In genomic region chr6:119329215-119329714, GRCm38 (mm10) we compare ENCODE assay signal across 8 mouse cellular contexts. TPM values are rescaled to one million over a fixed set of nuclear protein-coding genes. Genes with fewer than 3 reads are reported as not detected.
DNase-seq lines count a peak whose midpoint lies in the region; ATAC-seq and TF ChIP-seq lines count a peak whose summit lies in the region.

No protein-coding gene starts in this region.

- no peak for ATAC-seq in kidney, embryonic 14.5 days (ENCODE audit: low FRiP score, low TSS enrichment)
- ATAC-seq in forebrain, embryonic 16.5 days: peak; percentile 89
- 0 out of 2 replicates have a peak, but pooled peaks have one; percentile 33 for ATAC-seq in neural tube, embryonic 11.5 days (ENCODE audit: insufficient read depth, low FRiP score, low TSS enrichment)
- no peak for ATAC-seq in liver, postnatal 0 days

- H3K27me3 ChIP-seq in kidney, embryonic 14.5 days (ENCODE audit: control insufficient read depth, insufficient read depth, low read length): peaks cover 32% of the 10 kb centered on the region
- H3K27me3 ChIP-seq in forebrain, embryonic 16.5 days (replicated peaks; ENCODE audit: control insufficient read depth, insufficient read depth, low read length): peaks cover 5% of the 10 kb centered on the region; the same call in 1 of the 2 replicates
- H3K27me3 ChIP-seq in neural tube, embryonic 11.5 days (ENCODE audit: control insufficient read depth, insufficient read depth, low read length): peaks cover 37% of the 10 kb centered on the region
- peaks cover 33% of the 10 kb centered on the region for H3K27me3 ChIP-seq in liver, postnatal 0 days (ENCODE audit: insufficient read depth, low read length)

- intact Hi-C loops in left cerebral cortex, postnatal 25 days (cut with DNase I): loop anchor here (1.0 to 5.0 kb wide), 2 partner anchors 19 to 82 kb away; no protein-coding TSS in a partner anchor

- peaks cover 14% of the 10 kb centered on the region; the same call in 1 of the 2 replicates for H3K4me1 ChIP-seq in kidney, embryonic 14.5 days (ENCODE audit: control insufficient read depth, insufficient read depth, low read length)
- peaks cover 34% of the 10 kb centered on the region for H3K4me1 ChIP-seq in forebrain, embryonic 16.5 days (replicated peaks; ENCODE audit: control insufficient read depth, insufficient read depth, low read length)
- H3K4me1 ChIP-seq in neural tube, embryonic 11.5 days (ENCODE audit: control insufficient read depth, insufficient read depth, low read length): peaks cover 4% of the 10 kb centered on the region; the same call in 1 of the 2 replicates
- no peaks in the 10 kb centered on the region for H3K4me1 ChIP-seq in liver, postnatal 0 days (ENCODE audit: insufficient read depth)

- TF ChIP-seq CTCF in liver, postnatal 0 days (IDR thresholded peaks at IDR 0.05; ENCODE audit: low read depth): no peak

- 3% methylated on average over 8 of the region's 8 CpGs for WGBS in kidney, embryonic 14.5 days
- under 1% methylated on average over 8 of the region's 8 CpGs for WGBS in forebrain, embryonic 16.5 days
- 4% methylated on average over 8 of the region's 8 CpGs for WGBS in neural tube, embryonic 11.5 days
- 7% methylated on average over 8 of the region's 8 CpGs for WGBS in liver, postnatal 0 days (ENCODE audit: insufficient replicate concordance)

- no peak for TF ChIP-seq EP300 in liver, postnatal 0 days (IDR thresholded peaks at IDR 0.05; ENCODE audit: low read depth)

- H3K9me3 ChIP-seq in kidney, embryonic 14.5 days (ENCODE audit: control insufficient read depth, low read length): no peaks in the 10 kb centered on the region
- H3K9me3 ChIP-seq in forebrain, embryonic 16.5 days (ENCODE audit: control insufficient read depth, low read length): no peaks in the 10 kb centered on the region
- H3K9me3 ChIP-seq in neural tube, embryonic 11.5 days (ENCODE audit: control insufficient read depth, low read length): no peaks in the 10 kb centered on the region
- H3K9me3 ChIP-seq in liver, postnatal 0 days (ENCODE audit: low read length): no peaks in the 10 kb centered on the region

- H3K4me3 ChIP-seq in kidney, embryonic 14.5 days (ENCODE audit: low read length): no peak overlapping the region
- peak overlapping the region; percentile 54 for H3K4me3 ChIP-seq in forebrain, embryonic 16.5 days (replicated peaks; ENCODE audit: low read length)
- H3K4me3 ChIP-seq in neural tube, embryonic 11.5 days (ENCODE audit: low read depth, low read length): no peak overlapping the region
- no peak overlapping the region for H3K4me3 ChIP-seq in liver, postnatal 0 days (ENCODE audit: low read depth, low read length)

- H3K27ac ChIP-seq in kidney, embryonic 14.5 days (ENCODE audit: low read depth, low read length): no peak overlapping the region
- peak overlapping the region; percentile 14; the same call in 1 of the 2 replicates for H3K27ac ChIP-seq in forebrain, embryonic 16.5 days (ENCODE audit: low read length)
- no peak overlapping the region for H3K27ac ChIP-seq in neural tube, embryonic 11.5 days (ENCODE audit: low read depth, low read length)
- no peak overlapping the region for H3K27ac ChIP-seq in liver, postnatal 0 days (ENCODE audit: low read depth)

- H3K4me2 ChIP-seq in kidney, embryonic 14.5 days (replicated peaks; ENCODE audit: low read depth, low read length): no peak overlapping the region
- peak overlapping the region; percentile 76 for H3K4me2 ChIP-seq in forebrain, embryonic 16.5 days (ENCODE audit: low read length)
- H3K4me2 ChIP-seq in neural tube, embryonic 11.5 days (ENCODE audit: low read depth): no peak overlapping the region
- H3K4me2 ChIP-seq in liver, postnatal 0 days (ENCODE audit: low read depth, low read length): no peak overlapping the region

- no peak overlapping the region for H3K9ac ChIP-seq in kidney, embryonic 14.5 days (ENCODE audit: low read depth, low read length)
- peak overlapping the region; percentile 39 for H3K9ac ChIP-seq in forebrain, embryonic 16.5 days (replicated peaks; ENCODE audit: low read depth, low read length)
- no peak overlapping the region for H3K9ac ChIP-seq in neural tube, embryonic 11.5 days (ENCODE audit: low read length)
- no peak overlapping the region for H3K9ac ChIP-seq in liver, postnatal 0 days (replicated peaks)

- DNase-seq in kidney, adult 11 months: peak; percentile 92
- DNase-seq in kidney, adult 18-20 months: peak; percentile 63
- peak; percentile 88 to 98 for DNase-seq in left cerebral cortex, postnatal 25 days (ENCODE audit: low spot score in 2 of 2)
- peak; percentile 29 for DNase-seq in neural tube, embryonic 11.5 days (ENCODE audit: low spot score)
- no peak for DNase-seq in spleen, postnatal 14 days (ENCODE audit: low spot score in 2 of 2)
- no peak for DNase-seq in liver, postnatal 0 days

- no peaks in the 10 kb centered on the region for H3K36me3 ChIP-seq in kidney, embryonic 14.5 days (ENCODE audit: control insufficient read depth, insufficient read depth, low read length)
- no peaks in the 10 kb centered on the region for H3K36me3 ChIP-seq in forebrain, embryonic 16.5 days (ENCODE audit: control insufficient read depth, insufficient read depth)
- no peaks in the 10 kb centered on the region for H3K36me3 ChIP-seq in neural tube, embryonic 11.5 days (ENCODE audit: control insufficient read depth, insufficient read depth, low read length)
- no peaks in the 10 kb centered on the region for H3K36me3 ChIP-seq in liver, postnatal 0 days (replicated peaks; ENCODE audit: insufficient read depth, low read length)

RNA-seq across cellular contexts. Expression of gene Lrtm2, which starts 1.3 kb away (rescaled TPM):
- 0.13 TPM in 1 of 2 replicates, not detected in the other for polyA plus RNA-seq in kidney, embryonic 14.5 days (2014; fragmentation: Nextera tagmentation; extraction: Ambion mirVana)
- 4.5 and 7.9 TPM in 2 replicates for polyA plus RNA-seq in forebrain, embryonic 16.5 days (2015; fragmentation: Nextera tagmentation; extraction: Ambion mirVana)
- total RNA-seq in left cerebral cortex, postnatal 25 days (2021): 10 to 100 TPM; 52.0 to 56.5 TPM
- polyA plus RNA-seq in neural tube, embryonic 11.5 days (2014; fragmentation: Nextera tagmentation; extraction: Ambion mirVana): 0.19 and 0.28 TPM in 2 replicates
- not detected in 2 replicates for polyA plus RNA-seq in liver, postnatal 0 days (2015; fragmentation: Nextera tagmentation; extraction: Ambion mirVana)

Comparison
In these comparisons a context has a peak if more than half of its experiments do, and no peak if none do; other contexts are left out.
1. DNase-seq: peak in kidney, adult 11 months (single experiment), kidney, adult 18-20 months (single experiment), left cerebral cortex, postnatal 25 days (2 of 2) and neural tube, embryonic 11.5 days (single experiment); none in spleen, postnatal 14 days (0 of 2) and liver, postnatal 0 days (single experiment).
2. ATAC-seq: peak in forebrain, embryonic 16.5 days (single experiment) and neural tube, embryonic 11.5 days (single experiment); none in kidney, embryonic 14.5 days (single experiment) and liver, postnatal 0 days (single experiment).